Comparison of ENCODE assay signal across 8 mouse cellular contexts in the genomic region with DNA sequence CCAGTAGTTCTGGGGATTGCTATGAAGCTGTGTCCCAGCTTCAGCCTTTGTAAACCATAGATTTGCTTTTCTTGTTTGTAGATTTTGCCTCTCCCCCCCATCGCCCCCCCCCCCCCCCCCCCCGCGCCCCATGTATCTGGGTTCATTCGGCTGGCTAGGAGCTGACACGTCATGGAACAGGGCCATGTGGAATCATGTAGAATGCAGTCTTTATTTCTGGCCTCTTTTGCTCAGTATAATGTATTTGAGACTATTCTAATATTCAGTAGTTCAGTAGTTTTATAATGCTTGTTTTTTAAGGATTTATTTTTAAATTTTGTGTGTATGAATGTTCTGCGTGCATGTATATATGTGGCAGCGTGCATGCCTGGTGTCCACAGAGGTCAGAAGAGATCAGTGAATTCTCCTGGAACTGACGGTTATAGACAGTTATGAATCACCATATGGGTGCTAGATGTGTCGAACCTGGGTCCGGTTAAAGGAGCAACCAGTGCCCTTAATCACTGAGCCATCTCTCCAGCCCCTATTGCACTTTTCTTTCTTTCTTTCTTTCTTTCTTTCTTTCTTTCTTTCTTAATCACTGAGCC. TPM values are rescaled to one million over a fixed set of nuclear protein-coding genes. Genes with fewer than 3 reads are reported as not detected.
DNase-seq lines count a peak whose midpoint lies in the region; ATAC-seq and TF ChIP-seq lines count a peak whose summit lies in the region.

No protein-coding gene starts in this region.

- TF ChIP-seq CTCF in MEL (IDR thresholded peaks at IDR 0.05 in 2 of 3, conservative IDR thresholded peaks at IDR 0.05 in 1 of 3; ENCODE audit: control insufficient read depth in 1 of 3, insufficient read depth in 1 of 3, low read depth in 2 of 3, low read length in 3 of 3, poor library complexity in 1 of 3, severe bottlenecking in 1 of 3), result no peak

- no peaks in the 10 kb centered on the region for H3K9me3 ChIP-seq in kidney, embryonic 14.5 days (ENCODE audit: control insufficient read depth, low read length)
- no peaks in the 10 kb centered on the region for H3K9me3 ChIP-seq in MEL (replicated peaks; ENCODE audit: insufficient read depth, low read length)
- H3K9me3 ChIP-seq in hindbrain, embryonic 13.5 days, result no peaks in the 10 kb centered on the region
- H3K9me3 ChIP-seq in midbrain, embryonic 13.5 days, result no peaks in the 10 kb centered on the region

- WGBS in kidney, embryonic 14.5 days, result 29% methylated on average over 8 of the region's 10 CpGs
- WGBS in hindbrain, embryonic 13.5 days, result 50% methylated on average over 7 of the region's 10 CpGs
- WGBS in midbrain, embryonic 13.5 days, result 49% methylated on average over 7 of the region's 10 CpGs

- no peaks in the 10 kb centered on the region for H3K27me3 ChIP-seq in kidney, embryonic 14.5 days (ENCODE audit: control insufficient read depth, insufficient read depth, low read length)
- no peaks in the 10 kb centered on the region for H3K27me3 ChIP-seq in MEL (ENCODE audit: control insufficient read depth in 1 of 2, insufficient read depth in 2 of 2, low read length in 2 of 2)
- 0 out of 2 replicates have a peak, but pooled peaks cover 4% of the 10 kb centered on the region for H3K27me3 ChIP-seq in hindbrain, embryonic 13.5 days
- no peaks in the 10 kb centered on the region for H3K27me3 ChIP-seq in midbrain, embryonic 13.5 days

- peak overlapping the region; percentile 62 for H3K9ac ChIP-seq in kidney, embryonic 14.5 days (ENCODE audit: low read depth, low read length)
- peak overlapping the region; percentile 58 for H3K9ac ChIP-seq in MEL (ENCODE audit: control insufficient read depth, low read depth, low read length, poor library complexity, severe bottlenecking)
- H3K9ac ChIP-seq in hindbrain, embryonic 13.5 days, result peak overlapping the region; percentile 66; the same call in 1 of the 2 replicates
- peak overlapping the region; percentile 64 for H3K9ac ChIP-seq in midbrain, embryonic 13.5 days (replicated peaks)

- DNase-seq in kidney, postnatal 14 days, result no peak
- peak; percentile 39 for DNase-seq in MEL (ENCODE audit: low read depth, low spot score)
- DNase-seq in frontal cortex, postnatal 14 days (ENCODE audit: low spot score in 2 of 2), result no peak
- no peak for DNase-seq in left cerebral cortex, postnatal 10 days (ENCODE audit: extremely low spot score in 1 of 2, low spot score in 2 of 2)
- no peak for DNase-seq in left cerebral cortex, adult 18-20 months (ENCODE audit: low spot score in 2 of 2)

- no peak for ATAC-seq in kidney, embryonic 14.5 days (ENCODE audit: low FRiP score, low TSS enrichment)
- ATAC-seq in hindbrain, embryonic 13.5 days (ENCODE audit: low FRiP score), result no peak
- ATAC-seq in midbrain, embryonic 13.5 days, result peak; percentile 16; the same call in 1 of the 2 replicates

- peaks cover under 1% of the 10 kb centered on the region; the same call in 1 of the 2 replicates for H3K36me3 ChIP-seq in kidney, embryonic 14.5 days (ENCODE audit: control insufficient read depth, insufficient read depth, low read length)
- H3K36me3 ChIP-seq in MEL (ENCODE audit: control insufficient read depth in 1 of 2, insufficient read depth in 2 of 2, low read length in 2 of 2), result peaks cover 2 to 12% of the 10 kb centered on the region in 2 experiments
- H3K36me3 ChIP-seq in hindbrain, embryonic 13.5 days, result no peaks in the 10 kb centered on the region
- no peaks in the 10 kb centered on the region for H3K36me3 ChIP-seq in midbrain, embryonic 13.5 days

- peak overlapping the region; percentile 60 for H3K4me2 ChIP-seq in kidney, embryonic 14.5 days (replicated peaks; ENCODE audit: low read depth, low read length)
- H3K4me2 ChIP-seq in hindbrain, embryonic 13.5 days, result peak overlapping the region; percentile 59
- peak overlapping the region; percentile 61 for H3K4me2 ChIP-seq in midbrain, embryonic 13.5 days (replicated peaks)

- peaks cover 10% of the 10 kb centered on the region for H3K79me2 ChIP-seq in MEL (ENCODE audit: control insufficient read depth, insufficient read depth, low read length, poor library complexity)

- peak overlapping the region; percentile 70 for H3K4me3 ChIP-seq in kidney, embryonic 14.5 days (ENCODE audit: low read length)
- peak overlapping the region; percentile 84 to 91 for H3K4me3 ChIP-seq in MEL (ENCODE audit: control insufficient read depth in 1 of 2, insufficient read depth in 1 of 2, low read depth in 2 of 2, low read length in 2 of 2)
- H3K4me3 ChIP-seq in hindbrain, embryonic 13.5 days, result peak overlapping the region; percentile 56
- H3K4me3 ChIP-seq in midbrain, embryonic 13.5 days (replicated peaks), result peak overlapping the region; percentile 71

- intact Hi-C loops in left cerebral cortex, postnatal 10 days (cut with DNase I), result no loop called here

- no peak for TF ChIP-seq POLR2A in MEL (IDR thresholded peaks at IDR 0.05; ENCODE audit: control insufficient read depth in 1 of 2, insufficient read depth in 1 of 2, low read depth in 1 of 2, low read length in 2 of 2, poor library complexity in 1 of 2)

- no peak overlapping the region for H3K27ac ChIP-seq in kidney, embryonic 14.5 days (ENCODE audit: low read depth, low read length)
- peak overlapping the region; percentile 98 for H3K27ac ChIP-seq in MEL (ENCODE audit: control insufficient read depth, low read depth, low read length)
- no peak overlapping the region for H3K27ac ChIP-seq in hindbrain, embryonic 13.5 days
- no peak overlapping the region for H3K27ac ChIP-seq in midbrain, embryonic 13.5 days

- H3K4me1 ChIP-seq in kidney, embryonic 14.5 days (ENCODE audit: control insufficient read depth, insufficient read depth, low read length), result 0 out of 2 replicates have a peak, but pooled peaks cover 4% of the 10 kb centered on the region
- peaks cover 2 to 4% of the 10 kb centered on the region in 2 experiments; a peak in 3 of 4 replicates for H3K4me1 ChIP-seq in MEL (ENCODE audit: control insufficient read depth in 1 of 2, insufficient read depth in 2 of 2, low read length in 2 of 2)
- peaks cover 5% of the 10 kb centered on the region for H3K4me1 ChIP-seq in hindbrain, embryonic 13.5 days (replicated peaks)
- peaks cover 9% of the 10 kb centered on the region for H3K4me1 ChIP-seq in midbrain, embryonic 13.5 days (replicated peaks)

- no peak for TF ChIP-seq EP300 in MEL (IDR thresholded peaks at IDR 0.05; ENCODE audit: low read depth in 1 of 2, low read length in 2 of 2)

- TF ChIP-seq RAD21 in MEL (IDR thresholded peaks at IDR 0.05; ENCODE audit: low read depth, low read length), result no peak

TF ChIP-seq in MEL, 35 proteins besides CTCF, POLR2A, EP300 and RAD21:
- TF ChIP-seq ZMIZ1 (IDR thresholded peaks at IDR 0.05; ENCODE audit: low read depth, low read length) (no peak), MEF2A (IDR thresholded peaks at IDR 0.05; ENCODE audit: extremely low read depth, insufficient replicate concordance, low read depth, low read length, poor library complexity, severe bottlenecking) (no peak), NRF1 (IDR thresholded peaks at IDR 0.05; ENCODE audit: insufficient read depth, low read depth, low read length, poor library complexity, severe bottlenecking) (no peak), TBP (IDR thresholded peaks at IDR 0.05; ENCODE audit: low read depth, low read length) (0 out of 2 replicates have a peak, but pooled peaks have one; percentile 6), POLR2AphosphoS2 (IDR thresholded peaks at IDR 0.05; ENCODE audit: low read length) (no peak), MYB (IDR thresholded peaks at IDR 0.05; ENCODE audit: low read depth, low read length) (peak; percentile 43; the same call in 1 of the 2 replicates), E2F4 (IDR thresholded peaks at IDR 0.05; ENCODE audit: borderline replicate concordance, low read depth, low read length) (no peak), RCOR1 (IDR thresholded peaks at IDR 0.05; ENCODE audit: low read depth, low read length) (no peak)

RNA-seq across cellular contexts. Expression of gene Gins1, which starts 5.2 kb away (rescaled TPM):
- polyA plus RNA-seq in kidney, embryonic 14.5 days (2014; fragmentation: Nextera tagmentation; extraction: Ambion mirVana), result 62.8 and 77.8 TPM in 2 replicates
- total RNA-seq in MEL (2012; rRNA removed), result 56.2 and 64.8 TPM in 2 replicates
- 10 to 100 TPM in 1 of 2 experiments, not detected in 1; 68.7 TPM for polyA plus RNA-seq in MEL (2012; ENCODE audit: insufficient read depth in 1 of 2, insufficient read length in 2 of 2, low read depth in 1 of 2, low replicate concordance in 2 of 2, missing spikeins in 1 of 2)
- polyA plus RNA-seq in hindbrain, embryonic 13.5 days (2015; fragmentation: Nextera tagmentation; extraction: Ambion mirVana), result 20.9 and 22.4 TPM in 2 replicates
- 31.8 and 33.5 TPM in 2 replicates for polyA plus RNA-seq in midbrain, embryonic 13.5 days (2015; fragmentation: Nextera tagmentation; extraction: Ambion mirVana)
- total RNA-seq in left cerebral cortex, postnatal 10 days (2021), result 1 to 10 TPM; 1.9 to 3.3 TPM
- total RNA-seq in left cerebral cortex, adult 18-20 months (2021), result 1 to 10 TPM; 1.3 to 1.4 TPM

RNA-seq across cellular contexts. Expression of gene Abhd12, which starts 5.8 kb away (rescaled TPM):
- 46.7 and 72.0 TPM in 2 replicates for polyA plus RNA-seq in kidney, embryonic 14.5 days (2014; fragmentation: Nextera tagmentation; extraction: Ambion mirVana)
- total RNA-seq in MEL (2012; rRNA removed), result 21.8 and 23.7 TPM in 2 replicates
- polyA plus RNA-seq in MEL (2012; ENCODE audit: insufficient read depth in 1 of 2, insufficient read length in 2 of 2, low read depth in 1 of 2, low replicate concordance in 2 of 2, missing spikeins in 1 of 2), result 10 to 100 TPM in 1 of 2 experiments, not detected in 1; 29.4 TPM
- polyA plus RNA-seq in hindbrain, embryonic 13.5 days (2015; fragmentation: Nextera tagmentation; extraction: Ambion mirVana), result 97.1 and 98.5 TPM in 2 replicates
- polyA plus RNA-seq in midbrain, embryonic 13.5 days (2015; fragmentation: Nextera tagmentation; extraction: Ambion mirVana), result 77.6 and 84.8 TPM in 2 replicates
- 100 to 1,000 TPM; 184 to 197 TPM for total RNA-seq in left cerebral cortex, postnatal 10 days (2021)
- 100 to 1,000 TPM; 320 to 321 TPM for total RNA-seq in left cerebral cortex, adult 18-20 months (2021)
